Mouse (Mus musculus) erythroblast, embryonic 14.5 days (primary cell): Measurements from ENCODE around the gene Cers2.

Source experiments
- GATA1 ChIP-seq: IDR thresholded peaks from 2 replicates; pipeline ENCODE4 v1.6.1; 2012; ENCODE audit warnings: low read length, inconsistent platforms, mixed read lengths
- TAL1 ChIP-seq: IDR thresholded peaks from 3 replicates; pipeline ENCODE4 v1.6.1; 2012; ENCODE audit warnings: low read length, inconsistent platforms, mixed read lengths

DNA sequence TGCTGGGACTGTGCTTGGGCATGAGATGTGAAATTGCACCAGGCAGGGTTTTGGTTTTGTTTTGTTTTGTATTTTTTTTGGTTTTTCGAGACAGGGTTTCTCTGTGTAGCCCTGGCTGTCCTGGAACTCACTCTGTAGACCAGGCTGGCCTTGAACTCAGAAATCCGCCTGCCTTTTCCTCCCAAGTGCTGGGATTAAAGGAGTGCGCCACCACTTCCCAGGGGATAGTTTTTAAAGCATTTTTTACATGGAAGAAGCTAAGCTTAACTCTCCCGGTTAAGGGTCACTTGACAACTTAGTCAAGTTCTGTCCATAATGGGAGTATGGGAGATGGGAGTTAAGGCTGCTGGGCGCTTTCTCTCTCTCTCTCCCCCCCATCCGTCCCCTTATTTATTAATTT is 516 bp upstream of the Cers2 start:
- no peak for TF ChIP-seq GATA1
- no peak for TF ChIP-seq TAL1
